Mouse (Mus musculus) myocyte (in vitro differentiated cells): ENCODE results near the gene Creb3. TPM values are rescaled to one million over a fixed set of nuclear protein-coding genes. Genes with fewer than 3 reads are reported as not detected.

Experiments used
- H3K27me3 ChIP-seq: one replicate; pipeline ENCODE4 v1.6.1; 2011; ENCODE audit not compliant: control insufficient read depth, insufficient read depth, insufficient read length
- H3K36me3 ChIP-seq: one replicate; pipeline ENCODE4 v1.6.1; 2011; ENCODE audit not compliant: control insufficient read depth, insufficient read depth
- H3K4me2 ChIP-seq: one replicate; pipeline ENCODE4 v1.6.1; 2011; ENCODE audit warnings: low read depth, control low read depth
- H3K4me3 ChIP-seq: one replicate; pipeline ENCODE4 v1.5.1; 2011; ENCODE audit warnings: mild to moderate bottlenecking, control low read depth, moderate library complexity
- H3K79me2 ChIP-seq: one replicate; pipeline ENCODE4 v1.6.1; 2011; ENCODE audit not compliant: control insufficient read depth, insufficient read depth
- H3ac ChIP-seq: one replicate; pipeline ENCODE4 v1.6.1; 2011; ENCODE audit not compliant: control insufficient read depth, insufficient read length
- CEBPB ChIP-seq: IDR thresholded peaks from 2 replicates; pipeline ENCODE4 v1.6.1; 2011; ENCODE audit warnings: mild to moderate bottlenecking, moderate library complexity; ENCODE audit not compliant: poor library complexity, insufficient read depth, severe bottlenecking
- E2F4 ChIP-seq: IDR thresholded peaks from one replicate; pipeline ENCODE4 v1.6.1; 2011; ENCODE audit warnings: mild to moderate bottlenecking, control low read depth, moderate library complexity; ENCODE audit not compliant: insufficient read depth
- MAX ChIP-seq: IDR thresholded peaks from one replicate; pipeline ENCODE4 v1.6.1; 2011; ENCODE audit warnings: low read depth, mild to moderate bottlenecking, control low read depth
- MYOD1 ChIP-seq, 3 experiments: IDR thresholded peaks; one replicate each; pipeline ENCODE4 v1.6.1; 2011; ENCODE audit warnings: control low read depth in 2 of 3, low read depth in 2 of 3, mild to moderate bottlenecking in 2 of 3, moderate library complexity in 1 of 3; ENCODE audit not compliant: insufficient read length in 2 of 3, control insufficient read depth in 1 of 3
- MYOG ChIP-seq, 3 experiments: IDR thresholded peaks; one replicate each; pipeline ENCODE4 v1.6.1; 2011; ENCODE audit warnings: control low read depth in 2 of 3, low read depth in 2 of 3, mild to moderate bottlenecking in 2 of 3; ENCODE audit not compliant: insufficient read length in 2 of 3, control insufficient read depth in 1 of 3, insufficient read depth in 1 of 3
- POLR2A ChIP-seq: IDR thresholded peaks from one replicate; pipeline ENCODE4 v1.6.1; 2011; ENCODE audit warnings: low read depth, mild to moderate bottlenecking, control low read depth, moderate library complexity; ENCODE audit not compliant: insufficient read length
- POLR2AphosphoS2 ChIP-seq: IDR thresholded peaks from one replicate; pipeline ENCODE4 v1.6.1; 2011; ENCODE audit warnings: low read depth, control low read depth; ENCODE audit not compliant: insufficient read length
- REST ChIP-seq: IDR thresholded peaks from one replicate; pipeline ENCODE4 v1.6.1; 2011; ENCODE audit warnings: mild to moderate bottlenecking, control low read depth, moderate library complexity; ENCODE audit not compliant: insufficient read depth, insufficient read length
- SRF ChIP-seq: IDR thresholded peaks from one replicate; pipeline ENCODE4 v1.6.1; 2011; ENCODE audit warnings: low read depth; ENCODE audit not compliant: control insufficient read depth, insufficient read length
- TCF12 ChIP-seq: IDR thresholded peaks from one replicate; pipeline ENCODE4 v1.6.1; 2011; ENCODE audit warnings: mild to moderate bottlenecking, control low read depth; ENCODE audit not compliant: poor library complexity, insufficient read depth, severe bottlenecking
- TCF3 ChIP-seq: IDR thresholded peaks from one replicate; pipeline ENCODE4 v1.6.1; 2011; ENCODE audit warnings: low read depth, control low read depth; ENCODE audit not compliant: insufficient read length
- USF1 ChIP-seq: IDR thresholded peaks from one replicate; pipeline ENCODE4 v1.6.1; 2011; ENCODE audit warnings: low read depth, mild to moderate bottlenecking, control low read depth, moderate library complexity
- polyA plus RNA-seq: library from polyadenylated mRNA; unstranded; fragments of >200 nt; fragmentation: generic; extraction: Trizol; gene quantifications from one replicate; pipeline ENCODE4 v1.2.1, GENCODE M21; 2012; ENCODE audit warnings: missing spikeins

Creb3 gene
- polyA plus RNA-seq, result 73.9 TPM

DNA sequence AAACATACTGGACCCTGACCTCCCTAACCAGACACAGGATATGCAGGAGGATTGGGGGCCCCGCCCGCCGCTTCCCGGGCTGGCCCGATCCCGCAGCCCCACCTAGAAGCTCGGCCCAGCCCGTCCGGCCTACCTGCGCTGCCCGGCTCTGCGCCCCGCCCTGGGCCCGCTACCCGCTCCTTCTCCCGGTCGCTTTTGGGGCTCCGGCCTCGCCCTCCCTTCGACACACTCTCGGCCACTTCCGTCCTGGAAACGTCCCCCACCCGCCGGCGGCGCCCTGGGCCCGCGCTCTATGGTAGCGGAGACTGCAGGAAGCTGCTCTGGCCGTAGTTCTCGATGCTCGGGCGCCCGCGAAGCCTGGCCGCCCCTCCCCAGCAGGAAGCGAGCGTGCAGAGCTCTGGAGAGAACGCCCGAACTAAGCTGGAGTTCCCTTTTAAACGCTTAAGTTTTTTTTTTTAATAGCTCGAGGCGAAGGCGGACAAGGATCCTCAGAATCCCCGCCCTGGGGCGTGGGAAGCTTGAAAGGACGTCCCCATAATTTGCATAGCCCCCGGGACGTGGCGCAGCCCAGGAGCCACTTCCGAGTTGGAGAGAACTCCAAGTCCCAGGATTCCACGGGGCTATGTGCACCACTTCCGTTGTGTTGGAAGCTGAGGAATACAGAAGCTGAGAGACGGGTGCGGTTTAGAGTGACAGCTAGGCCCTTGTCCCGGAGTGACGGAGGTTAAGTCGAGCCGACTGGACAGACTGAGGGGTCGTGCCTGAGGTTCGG lies at the start of gene Creb3, which contains the start of gene Tln1:
Creb3 (plus strand) TSS at position 336 of the 772 bp plus-strand sequence.
Tln1 (minus strand) TSS at position 695 of the 772 bp plus-strand sequence.
- Histone ChIP-seq H3ac (peak within 1 kb of the TSS; percentile 88), H3K27me3 (no peaks in the 10 kb centered on the region), H3K36me3 (peaks cover 17% of the 10 kb centered on the region), H3K4me2 (peak within 1 kb of the TSS; percentile 96), H3K4me3 (peak within 1 kb of the TSS; percentile 82), H3K79me2 (peaks cover 47% of the 10 kb centered on the region)
- TF ChIP-seq MYOG (IDR thresholded peaks at IDR 0.05; ENCODE audit: control insufficient read depth in 1 of 3, insufficient read depth in 1 of 3, insufficient read length in 2 of 3, low read depth in 2 of 3) (peak in 1 of 3 experiments; percentile 40), POLR2AphosphoS2 (peak; percentile 62), POLR2A (peak; percentile 50), E2F4 (no peak)

DNA sequence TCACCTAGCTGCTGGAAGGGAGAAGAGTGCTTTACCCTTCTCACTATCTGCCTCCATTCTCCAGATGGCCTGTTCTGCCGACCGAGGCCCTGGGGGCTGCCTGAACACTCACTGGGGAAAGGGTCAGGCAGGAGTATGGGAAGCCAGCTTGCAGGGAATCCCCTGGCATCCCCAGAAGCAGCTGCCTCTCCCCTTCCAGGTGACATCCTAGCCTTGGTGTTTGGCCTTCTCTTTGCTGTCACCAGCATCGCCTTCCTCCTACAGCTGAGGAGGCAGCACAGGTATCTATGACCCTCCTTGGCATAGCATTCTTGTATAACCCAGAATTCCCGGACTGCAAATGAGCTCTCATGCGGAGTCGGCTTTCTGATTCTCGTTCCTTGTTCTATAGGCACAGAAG lies 49.5 kb upstream of the Creb3 start:
- Histone ChIP-seq H3K79me2 (no peaks in the 10 kb centered on the region), H3K4me3 (no peak overlapping the region), H3K27me3 (no peaks in the 10 kb centered on the region), H3ac (no peak overlapping the region), H3K4me2 (no peak overlapping the region), H3K36me3 (peaks cover 31% of the 10 kb centered on the region)
- peak in 2 of 3 experiments; percentile 32 to 40 for TF ChIP-seq MYOD1 (IDR thresholded peaks at IDR 0.05; ENCODE audit: control insufficient read depth in 1 of 3, insufficient read length in 2 of 3, low read depth in 2 of 3)
- TF ChIP-seq CEBPB, result no peak
- TF ChIP-seq USF1, result no peak
- TF ChIP-seq TCF12, result no peak
- TF ChIP-seq POLR2AphosphoS2, result peak; percentile 99
- TF ChIP-seq MAX, result no peak
- TF ChIP-seq REST, result no peak
- peak; percentile 69 for TF ChIP-seq POLR2A
- no peak for TF ChIP-seq E2F4
- no peak for TF ChIP-seq TCF3
- TF ChIP-seq SRF, result no peak
- TF ChIP-seq MYOG (IDR thresholded peaks at IDR 0.05; ENCODE audit: control insufficient read depth in 1 of 3, insufficient read depth in 1 of 3, insufficient read length in 2 of 3, low read depth in 2 of 3), result no peak

- Histone ChIP-seq H3K4me3 (no peak overlapping the region), H3K27me3 (no peaks in the 10 kb centered on the region), H3K79me2 (no peaks in the 10 kb centered on the region), H3ac (no peak overlapping the region), H3K36me3 (peaks cover 37% of the 10 kb centered on the region), H3K4me2 (no peak overlapping the region)
- TF ChIP-seq MAX, result no peak
- TF ChIP-seq POLR2A, result peak; percentile 50
- peak; percentile 97 for TF ChIP-seq POLR2AphosphoS2
Observed at GRCm38 (mm10) chr4:43513300-43513699, 48.8 kb upstream of the Creb3 start.

- TF ChIP-seq MYOG (IDR thresholded peaks at IDR 0.05; ENCODE audit: control insufficient read depth in 1 of 3, insufficient read depth in 1 of 3, insufficient read length in 2 of 3, low read depth in 2 of 3) (no peak), POLR2A (peak; percentile 28), E2F4 (no peak), TCF12 (no peak), POLR2AphosphoS2 (peak; percentile 90)
- Histone ChIP-seq H3K4me3 (no peak overlapping the region), H3K4me2 (no peak overlapping the region), H3K36me3 (peaks cover 37% of the 10 kb centered on the region), H3ac (no peak overlapping the region), H3K79me2 (no peaks in the 10 kb centered on the region), H3K27me3 (no peaks in the 10 kb centered on the region)
Observed at GRCm38 (mm10) chr4:43513791-43514190, 48.3 kb upstream of the Creb3 start.

GRCm38 (mm10) chr4:43515764-43516708 lies 46.1 kb upstream of the Creb3 start:
- H3K79me2 ChIP-seq, result peaks cover 12% of the 10 kb centered on the region
- no peak overlapping the region for H3K4me3 ChIP-seq
- H3K36me3 ChIP-seq, result peaks cover 43% of the 10 kb centered on the region
- H3K4me2 ChIP-seq, result no peak overlapping the region
- TF ChIP-seq POLR2AphosphoS2, result peak; percentile 54
- TF ChIP-seq POLR2A, result peak; percentile 37
- no peak for TF ChIP-seq MAX
- H3K27me3 ChIP-seq, result no peaks in the 10 kb centered on the region
- no peak overlapping the region for H3ac ChIP-seq
